Mouse (Mus musculus) heart, embryonic 10.5 days (tissue): ENCODE data around the gene Grap2. TPM values are rescaled to one million over a fixed set of nuclear protein-coding genes. Genes with fewer than 3 reads are reported as not detected.

ENCODE experiments used
- DNase-seq: peaks from one replicate; pipeline ENCODE4 v3.0.0-alpha.2; 2017; ENCODE audit warnings: low spot score
- H3K27ac ChIP-seq: fragments of 300-500 bp; sonication (generic); 2 replicates; pipeline ENCODE4 v1.5.1; 2016; ENCODE audit warnings: mild to moderate bottlenecking
- H3K27me3 ChIP-seq: fragments of 300-500 bp; sonication (generic); 2 replicates; pipeline ENCODE4 v1.6.1; 2016; ENCODE audit warnings: mild to moderate bottlenecking; ENCODE audit not compliant: poor library complexity, insufficient read depth, severe bottlenecking
- H3K36me3 ChIP-seq: fragments of 300-500 bp; sonication (generic); 2 replicates; pipeline ENCODE4 v1.6.1; 2016; ENCODE audit warnings: mild to moderate bottlenecking, moderate library complexity
- H3K4me1 ChIP-seq: fragments of 300-500 bp; sonication (generic); 2 replicates; pipeline ENCODE4 v1.6.1; 2016; ENCODE audit warnings: mild to moderate bottlenecking
- H3K4me3 ChIP-seq: fragments of 300-500 bp; sonication (generic); 2 replicates; pipeline ENCODE4 v1.5.1; 2016; ENCODE audit warnings: mild to moderate bottlenecking, moderate library complexity
- H3K9me3 ChIP-seq: fragments of 300-500 bp; sonication (generic); 2 replicates; pipeline ENCODE4 v1.6.1; 2016; ENCODE audit warnings: mild to moderate bottlenecking, moderate library complexity
- WGBS: fragments of 180-500 bp; shearing (Covaris S2); methylation state at CpG from one replicate; pipeline ENCODE4 v1.1.7; 2016; 5-methylcytosine and 5-hydroxymethylcytosine counted together
- polyA plus RNA-seq: library from polyadenylated mRNA; unstranded; fragments of >200 nt; fragmentation: Nextera tagmentation; extraction: Ambion mirVana; gene quantifications from 2 replicates; pipeline ENCODE4 v1.2.1, GENCODE M21; 2016

The Grap2 gene
- polyA plus RNA-seq, 1 experiment from 2014 or later = 5.0 TPM

GRCm38 (mm10) chr15:80671295-80672252 is 99.2 kb downstream of the Grap2 start, which contains the start of gene Fam83f:
Gene Fam83f (plus strand): TSS chr15:80671847.
- Histone ChIP-seq H3K4me3 (peak within 1 kb of the TSS; percentile 61), H3K4me1 (peaks cover 12% of the 10 kb centered on the region), H3K27ac (peak within 1 kb of the TSS; percentile 54), H3K27me3 (peaks cover 71% of the 10 kb centered on the region), H3K36me3 (no peaks in the 10 kb centered on the region), H3K9me3 (no peaks in the 10 kb centered on the region)
- no peak for DNase-seq
- 4% methylated on average over 85 of the region's 85 CpGs for WGBS

GRCm38 (mm10) chr15:80672810-80673209 is 100.4 kb downstream of the Grap2 start:
- Histone ChIP-seq H3K27ac (no peak overlapping the region), H3K36me3 (no peaks in the 10 kb centered on the region), H3K4me1 (peaks cover 17% of the 10 kb centered on the region), H3K27me3 (peaks cover 78% of the 10 kb centered on the region), H3K4me3 (no peak overlapping the region), H3K9me3 (no peaks in the 10 kb centered on the region)
- DNase-seq = no peak
- WGBS = 45% methylated on average over 2 of the region's 2 CpGs

- H3K9me3 ChIP-seq = no peaks in the 10 kb centered on the region
Measured at GRCm38 (mm10) chr15:80673337-80674095, 101.1 kb downstream of the Grap2 start.

GRCm38 (mm10) chr15:80674700-80675099 is 102.3 kb downstream of the Grap2 start:
- 87% methylated on average over 6 of the region's 6 CpGs for WGBS
- Histone ChIP-seq H3K4me1 (peaks cover 35% of the 10 kb centered on the region), H3K27ac (no peak overlapping the region), H3K27me3 (peaks cover 78% of the 10 kb centered on the region), H3K36me3 (no peaks in the 10 kb centered on the region), H3K4me3 (no peak overlapping the region), H3K9me3 (no peaks in the 10 kb centered on the region)
- DNase-seq = no peak

More at GRCm38 (mm10) chr15:80673337-80674095, 101.1 kb downstream of the Grap2 start:
- Histone ChIP-seq H3K27ac (no peak overlapping the region), H3K27me3 (peaks cover 82% of the 10 kb centered on the region), H3K4me1 (peaks cover 24% of the 10 kb centered on the region), H3K4me3 (no peak overlapping the region), H3K36me3 (no peaks in the 10 kb centered on the region)
- WGBS = 77% methylated on average over 4 of the region's 4 CpGs
- no peak for DNase-seq

GRCm38 (mm10) chr15:80679515-80680215 is 107.3 kb downstream of the Grap2 start:
- Histone ChIP-seq H3K27me3 (peaks cover 44% of the 10 kb centered on the region), H3K27ac (peak overlapping the region; percentile 12; the same call in 1 of the 2 replicates), H3K4me1 (peaks cover 59% of the 10 kb centered on the region), H3K9me3 (no peaks in the 10 kb centered on the region), H3K4me3 (no peak overlapping the region), H3K36me3 (no peaks in the 10 kb centered on the region)
- 45% methylated on average over 8 of the region's 8 CpGs for WGBS
- no peak for DNase-seq

GRCm38 (mm10) chr15:80680347-80681030 is 108.1 kb downstream of the Grap2 start:
- 43% methylated on average over 7 of the region's 7 CpGs for WGBS
- peak overlapping the region; percentile 65 for H3K27ac ChIP-seq
- no peaks in the 10 kb centered on the region for H3K9me3 ChIP-seq
- peaks cover 43% of the 10 kb centered on the region for H3K27me3 ChIP-seq
- no peak for DNase-seq
- H3K36me3 ChIP-seq = no peaks in the 10 kb centered on the region
- no peak overlapping the region for H3K4me3 ChIP-seq
- peaks cover 67% of the 10 kb centered on the region for H3K4me1 ChIP-seq

GRCm38 (mm10) chr15:80681466-80681881 is 109.1 kb downstream of the Grap2 start:
- 75% methylated on average over 4 of the region's 4 CpGs for whole genome bisulfite sequencing
- Histone ChIP-seq H3K27ac (peak overlapping the region; percentile 39), H3K27me3 (peaks cover 43% of the 10 kb centered on the region), H3K4me1 (peaks cover 68% of the 10 kb centered on the region), H3K4me3 (no peak overlapping the region), H3K9me3 (no peaks in the 10 kb centered on the region), H3K36me3 (no peaks in the 10 kb centered on the region)
- no peak for DNase-seq

GRCm38 (mm10) chr15:80682343-80682742 is 109.9 kb downstream of the Grap2 start:
- WGBS = 79% methylated on average over 8 of the region's 8 CpGs
- no peaks in the 10 kb centered on the region for H3K9me3 ChIP-seq
- H3K4me3 ChIP-seq = no peak overlapping the region
- H3K27me3 ChIP-seq = peaks cover 48% of the 10 kb centered on the region
- H3K27ac ChIP-seq = no peak overlapping the region
- no peak for DNase-seq
- H3K36me3 ChIP-seq = no peaks in the 10 kb centered on the region
- H3K4me1 ChIP-seq = peaks cover 68% of the 10 kb centered on the region

- 71% methylated on average over 6 of the region's 6 CpGs for WGBS
- H3K27ac ChIP-seq = no peak overlapping the region
- H3K4me1 ChIP-seq = peaks cover 60% of the 10 kb centered on the region
- no peak for DNase-seq
- no peak overlapping the region for H3K4me3 ChIP-seq
- H3K36me3 ChIP-seq = no peaks in the 10 kb centered on the region
- peaks cover 50% of the 10 kb centered on the region for H3K27me3 ChIP-seq
- H3K9me3 ChIP-seq = no peaks in the 10 kb centered on the region
Measured at GRCm38 (mm10) chr15:80683151-80683550, 110.8 kb downstream of the Grap2 start.

GRCm38 (mm10) chr15:80683990-80684389 is 111.6 kb downstream of the Grap2 start:
- no peak for DNase-seq
- Histone ChIP-seq H3K27ac (no peak overlapping the region), H3K4me1 (peaks cover 58% of the 10 kb centered on the region), H3K9me3 (no peaks in the 10 kb centered on the region), H3K27me3 (peaks cover 46% of the 10 kb centered on the region), H3K4me3 (no peak overlapping the region), H3K36me3 (no peaks in the 10 kb centered on the region)
- 72% methylated on average over 3 of the region's 3 CpGs for WGBS

- Histone ChIP-seq H3K27ac (no peak overlapping the region), H3K27me3 (peaks cover 55% of the 10 kb centered on the region), H3K4me1 (peaks cover 49% of the 10 kb centered on the region), H3K9me3 (no peaks in the 10 kb centered on the region), H3K36me3 (no peaks in the 10 kb centered on the region), H3K4me3 (no peak overlapping the region)
- DNase-seq = no peak
- WGBS = 31% methylated on average over 8 of the region's 8 CpGs
Measured at GRCm38 (mm10) chr15:80684786-80685602, 112.6 kb downstream of the Grap2 start.
